Mouse (Mus musculus): ENCODE data around the gene Hist4h4.
"Not testable (repeated sequence)": the region's sequence is repeated elsewhere in the genome, so short reads cannot be mapped to it uniquely, and the experiment has no call there.

Hist4h4 gene

GRCm38 (mm10) chr6:136813117-136813516, 8.9 kb upstream of the Hist4h4 start:
- no peak for DNase-seq

GRCm38 (mm10) chr6:136811196-136811595, 7.0 kb upstream of the Hist4h4 start:
- DNase-seq = no peak

GRCm38 (mm10) chr6:136809673-136810072, 5.5 kb upstream of the Hist4h4 start:
- DNase-seq = no peak

GRCm38 (mm10) chr6:136809077-136809476, 4.9 kb upstream of the Hist4h4 start:
- DNase-seq = no peak

GRCm38 (mm10) chr6:136808631-136809046, 4.4 kb upstream of the Hist4h4 start:
- DNase-seq = no peak

- peak; percentile 97 for DNase-seq
Observed at GRCm38 (mm10) chr6:136808014-136808417, 3.8 kb upstream of the Hist4h4 start, which contains the start of gene H2afj. TSS of gene H2afj (plus strand) at chr6:136808244.

- no peak for DNase-seq
Observed at GRCm38 (mm10) chr6:136807395-136808013, 3.3 kb upstream of the Hist4h4 start.

GRCm38 (mm10) chr6:136806819-136807218, 2.6 kb upstream of the Hist4h4 start:
- DNase-seq = no peak

- no peak for DNase-seq
Observed at GRCm38 (mm10) chr6:136805409-136805775, 1.2 kb upstream of the Hist4h4 start.

- DNase-seq = no peak
Observed at GRCm38 (mm10) chr6:136804705-136805408, 642 bp upstream of the Hist4h4 start.

GRCm38 (mm10) chr6:136803093-136803738, 999 bp downstream of the Hist4h4 start:
- no peak for DNase-seq

- DNase-seq = no peak
Observed at GRCm38 (mm10) chr6:136801274-136801673, 2.9 kb downstream of the Hist4h4 start.

- no peak for DNase-seq
Observed at GRCm38 (mm10) chr6:136800710-136801109, 3.5 kb downstream of the Hist4h4 start.

- not testable (repeated sequence) for DNase-seq
Observed at GRCm38 (mm10) chr6:136797874-136798693, 6.1 kb downstream of the Hist4h4 start.

GRCm38 (mm10) chr6:136795850-136796249, 8.4 kb downstream of the Hist4h4 start:
- no peak for DNase-seq

GRCm38 (mm10) chr6:136795110-136795509, 9.1 kb downstream of the Hist4h4 start:
- DNase-seq = no peak

GRCm38 (mm10) chr6:136793831-136794525, 10.2 kb downstream of the Hist4h4 start:
- no peak for DNase-seq

- DNase-seq = no peak
Observed at GRCm38 (mm10) chr6:136792884-136793758, 11.1 kb downstream of the Hist4h4 start.

- DNase-seq = no peak
Observed at GRCm38 (mm10) chr6:136789391-136789971, 14.7 kb downstream of the Hist4h4 start.

GRCm38 (mm10) chr6:136782761-136783160, 21.5 kb downstream of the Hist4h4 start:
- peak; percentile 33 for DNase-seq

GRCm38 (mm10) chr6:136782146-136782545, 22.1 kb downstream of the Hist4h4 start:
- DNase-seq = no peak
